Mouse (Mus musculus) kidney, embryonic 14.5 days (tissue): ENCODE data around the gene Stra6. TPM values are rescaled to one million over a fixed set of nuclear protein-coding genes. Genes with fewer than 3 reads are reported as not detected.

ENCODE experiments used
- ATAC-seq: fragments of 200-750 bp; cut with Nextera tagmentation; 2 replicates; pipeline ENCODE4 v1.8.0; 2017; ENCODE audit warnings: moderate number of reproducible peaks, mild to moderate bottlenecking, moderate TSS enrichment, moderate library complexity; ENCODE audit not compliant: low FRiP score, low TSS enrichment
- H3K27ac ChIP-seq: fragments of 300-500 bp; sonication (generic); 2 replicates; pipeline ENCODE4 v1.5.1; 2014; ENCODE audit warnings: low read depth, mild to moderate bottlenecking, low read length, moderate library complexity, mixed read lengths
- H3K27me3 ChIP-seq: fragments of 300-500 bp; sonication (generic); 2 replicates; pipeline ENCODE4 v1.6.1; 2014; ENCODE audit warnings: mild to moderate bottlenecking, low read length; ENCODE audit not compliant: control insufficient read depth, insufficient read depth
- H3K36me3 ChIP-seq: fragments of 300-500 bp; sonication (generic); 2 replicates; pipeline ENCODE4 v1.6.1; 2014; ENCODE audit warnings: low read length, mixed read lengths; ENCODE audit not compliant: control insufficient read depth, insufficient read depth
- H3K4me1 ChIP-seq: fragments of 300-500 bp; sonication (generic); 2 replicates; pipeline ENCODE4 v1.6.1; 2014; ENCODE audit warnings: low read length, mixed read lengths; ENCODE audit not compliant: control insufficient read depth, insufficient read depth
- H3K4me2 ChIP-seq: fragments of 300-500 bp; sonication (generic); replicated peaks from 2 replicates; pipeline ENCODE4 v1.6.1; 2014; ENCODE audit warnings: low read depth, mild to moderate bottlenecking, low read length
- H3K4me3 ChIP-seq: fragments of 300-500 bp; sonication (generic); 2 replicates; pipeline ENCODE4 v1.5.1; 2014; ENCODE audit warnings: mild to moderate bottlenecking, low read length
- H3K9ac ChIP-seq: fragments of 300-500 bp; sonication (generic); 2 replicates; pipeline ENCODE4 v1.6.1; 2014; ENCODE audit warnings: low read depth, mild to moderate bottlenecking, low read length, moderate library complexity
- H3K9me3 ChIP-seq: fragments of 300-500 bp; sonication (generic); 2 replicates; pipeline ENCODE4 v1.6.1; 2016; ENCODE audit warnings: low read length; ENCODE audit not compliant: control insufficient read depth
- WGBS: fragments of 180-500 bp; shearing (Covaris S2); extraction: QIAGEN DNeasy Blood & Tissue Kit; methylation state at CpG from one replicate; pipeline ENCODE4 v1.1.7; 2014; 5-methylcytosine and 5-hydroxymethylcytosine counted together
- polyA plus RNA-seq: library from polyadenylated mRNA; unstranded; fragments of >200 nt; fragmentation: Nextera tagmentation; extraction: Ambion mirVana; gene quantifications from 2 replicates; pipeline ENCODE4 v1.2.1, GENCODE M21; 2014

Stra6 gene
- polyA plus RNA-seq, 1 experiment from 2014 or later = 39.2 TPM

DNA sequence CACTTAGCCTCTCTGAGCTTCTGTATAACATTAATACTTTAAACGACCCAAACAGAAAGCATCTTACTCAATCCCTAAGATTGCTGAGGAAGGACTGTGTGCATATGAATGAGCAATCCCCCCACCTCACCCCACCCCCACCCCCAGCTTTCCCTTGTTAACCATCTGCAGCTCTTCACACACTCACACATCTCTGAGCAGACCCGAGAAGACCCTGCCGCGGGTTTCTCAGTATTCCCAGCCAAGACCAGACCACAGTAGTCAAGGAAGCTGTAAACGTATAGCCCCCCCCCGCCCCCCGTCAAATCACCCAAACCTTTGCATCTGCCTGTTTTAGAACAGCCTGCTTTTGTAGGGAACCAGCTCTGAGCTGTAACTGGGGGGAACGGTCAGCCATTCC lies 21.0 kb downstream of the Stra6 start:
- no peak overlapping the region for H3K27ac ChIP-seq
- H3K4me1 ChIP-seq = peaks cover 24% of the 10 kb centered on the region
- H3K9ac ChIP-seq = no peak overlapping the region
- no peaks in the 10 kb centered on the region for H3K27me3 ChIP-seq
- H3K36me3 ChIP-seq = no peaks in the 10 kb centered on the region
- H3K9me3 ChIP-seq = no peaks in the 10 kb centered on the region
- no peak overlapping the region for H3K4me3 ChIP-seq
- 21% methylated on average over 8 of the region's 8 CpGs for WGBS
- ATAC-seq = no peak
- H3K4me2 ChIP-seq = no peak overlapping the region

GRCm38 (mm10) chr9:58085074-58085473 lies 21.5 kb downstream of the Stra6 start:
- H3K4me2 ChIP-seq = no peak overlapping the region
- no peaks in the 10 kb centered on the region for H3K27me3 ChIP-seq
- H3K36me3 ChIP-seq = no peaks in the 10 kb centered on the region
- H3K27ac ChIP-seq = no peak overlapping the region
- H3K4me1 ChIP-seq = peaks cover 24% of the 10 kb centered on the region
- H3K4me3 ChIP-seq = no peak overlapping the region
- 15% methylated on average over 2 of the region's 2 CpGs for WGBS
- H3K9ac ChIP-seq = no peak overlapping the region
- no peak for ATAC-seq
- H3K9me3 ChIP-seq = no peaks in the 10 kb centered on the region

DNA sequence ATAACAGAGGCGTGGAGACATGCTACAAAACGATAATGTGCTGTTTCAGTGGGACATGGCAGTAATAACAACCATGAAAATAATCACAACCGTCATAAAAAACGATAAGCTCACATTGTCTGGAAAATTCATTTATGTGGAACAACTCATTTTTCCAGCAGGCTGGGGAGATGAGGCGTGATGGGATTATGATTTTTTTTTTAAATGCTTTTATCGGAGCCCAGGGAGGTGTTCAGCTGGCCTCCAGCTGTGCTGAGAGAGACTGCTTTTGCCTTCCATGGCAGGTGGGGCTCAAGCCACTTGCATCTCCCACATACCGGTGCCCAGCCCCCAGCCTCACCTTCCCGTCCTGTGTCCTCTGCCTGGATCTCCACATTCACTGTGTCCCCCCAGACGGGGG lies 22.6 kb downstream of the Stra6 start:
- peaks cover 24% of the 10 kb centered on the region for H3K4me1 ChIP-seq
- no peak overlapping the region for H3K9ac ChIP-seq
- H3K27ac ChIP-seq = no peak overlapping the region
- no peaks in the 10 kb centered on the region for H3K9me3 ChIP-seq
- H3K36me3 ChIP-seq = no peaks in the 10 kb centered on the region
- no peak overlapping the region for H3K4me3 ChIP-seq
- no peak for ATAC-seq
- no peaks in the 10 kb centered on the region for H3K27me3 ChIP-seq
- 45% methylated on average over 9 of the region's 9 CpGs for WGBS
- no peak overlapping the region for H3K4me2 ChIP-seq

DNA sequence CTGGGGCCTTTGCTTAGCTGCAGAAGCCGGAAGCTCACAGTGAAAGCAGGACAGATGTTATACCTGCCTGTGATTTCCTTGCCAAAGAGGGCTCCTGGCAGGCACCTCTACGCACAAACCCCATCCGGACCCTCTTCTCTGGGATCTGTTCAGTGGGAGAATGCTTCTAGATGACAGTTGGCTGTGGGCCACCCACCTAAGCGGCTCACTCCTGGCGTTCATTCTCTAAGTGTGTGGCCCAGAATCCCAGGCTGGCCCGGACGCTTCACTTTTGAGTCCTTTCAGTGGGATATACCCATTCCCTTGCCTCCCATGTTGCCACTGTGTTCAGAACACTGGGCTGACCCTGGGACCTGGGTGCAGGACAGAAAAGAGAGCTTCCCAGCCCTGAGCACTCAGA lies 23.3 kb downstream of the Stra6 start:
- Histone ChIP-seq H3K4me2 (no peak overlapping the region), H3K27ac (no peak overlapping the region), H3K27me3 (no peaks in the 10 kb centered on the region), H3K4me1 (peaks cover 24% of the 10 kb centered on the region), H3K9ac (no peak overlapping the region), H3K9me3 (no peaks in the 10 kb centered on the region), H3K36me3 (no peaks in the 10 kb centered on the region), H3K4me3 (no peak overlapping the region)
- WGBS = 73% methylated on average over 7 of the region's 7 CpGs
- no peak for ATAC-seq

DNA sequence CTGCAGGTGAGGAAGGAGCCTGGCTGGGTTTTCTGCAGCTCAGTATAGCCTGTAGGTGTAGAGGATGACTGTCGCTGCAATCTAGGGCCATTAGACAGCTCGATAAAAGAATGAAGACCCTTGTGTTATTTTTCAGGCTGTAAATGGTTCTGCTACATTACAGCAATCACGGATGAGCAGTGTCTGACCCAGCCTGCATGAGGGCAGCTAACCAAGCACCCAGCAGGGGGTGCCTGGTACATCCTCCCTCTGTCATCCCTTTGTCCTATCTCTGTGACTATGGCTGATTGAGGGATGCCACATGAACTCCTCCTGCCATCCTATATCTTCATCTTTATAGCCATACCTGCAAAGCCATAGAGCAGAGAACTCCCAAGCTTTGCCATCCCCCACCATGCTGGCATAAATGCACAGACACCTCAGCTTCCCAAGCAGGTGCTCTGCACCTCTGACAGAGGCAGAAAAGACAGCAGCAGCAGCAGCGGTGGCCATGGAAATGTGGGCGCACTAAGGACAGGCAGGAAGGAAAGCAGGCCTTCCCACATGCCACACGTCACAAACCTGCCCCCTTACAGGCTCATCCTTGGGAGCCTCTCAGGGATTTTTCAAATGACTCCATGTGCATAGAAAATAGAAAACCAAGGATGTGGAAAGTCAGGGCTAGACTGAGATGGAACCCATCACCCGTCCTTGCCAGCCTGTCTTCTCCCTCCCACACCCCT lies 23.9 kb downstream of the Stra6 start:
- Histone ChIP-seq H3K9ac (no peak overlapping the region), H3K36me3 (no peaks in the 10 kb centered on the region), H3K4me3 (no peak overlapping the region), H3K9me3 (no peaks in the 10 kb centered on the region), H3K27me3 (no peaks in the 10 kb centered on the region), H3K27ac (no peak overlapping the region), H3K4me1 (peaks cover 24% of the 10 kb centered on the region), H3K4me2 (no peak overlapping the region)
- no peak for ATAC-seq
- 52% methylated on average over 7 of the region's 7 CpGs for WGBS

- Histone ChIP-seq H3K27me3 (no peaks in the 10 kb centered on the region), H3K27ac (no peak overlapping the region), H3K9ac (no peak overlapping the region), H3K4me2 (no peak overlapping the region), H3K4me1 (peaks cover 13% of the 10 kb centered on the region; the same call in 1 of the 2 replicates), H3K9me3 (no peaks in the 10 kb centered on the region), H3K36me3 (no peaks in the 10 kb centered on the region), H3K4me3 (no peak overlapping the region)
- 61% methylated on average over 4 of the region's 4 CpGs for WGBS
- no peak for ATAC-seq
These were observed 28.2 kb downstream of the Stra6 start for GRCm38 (mm10) chr9:58091623-58092425.

DNA sequence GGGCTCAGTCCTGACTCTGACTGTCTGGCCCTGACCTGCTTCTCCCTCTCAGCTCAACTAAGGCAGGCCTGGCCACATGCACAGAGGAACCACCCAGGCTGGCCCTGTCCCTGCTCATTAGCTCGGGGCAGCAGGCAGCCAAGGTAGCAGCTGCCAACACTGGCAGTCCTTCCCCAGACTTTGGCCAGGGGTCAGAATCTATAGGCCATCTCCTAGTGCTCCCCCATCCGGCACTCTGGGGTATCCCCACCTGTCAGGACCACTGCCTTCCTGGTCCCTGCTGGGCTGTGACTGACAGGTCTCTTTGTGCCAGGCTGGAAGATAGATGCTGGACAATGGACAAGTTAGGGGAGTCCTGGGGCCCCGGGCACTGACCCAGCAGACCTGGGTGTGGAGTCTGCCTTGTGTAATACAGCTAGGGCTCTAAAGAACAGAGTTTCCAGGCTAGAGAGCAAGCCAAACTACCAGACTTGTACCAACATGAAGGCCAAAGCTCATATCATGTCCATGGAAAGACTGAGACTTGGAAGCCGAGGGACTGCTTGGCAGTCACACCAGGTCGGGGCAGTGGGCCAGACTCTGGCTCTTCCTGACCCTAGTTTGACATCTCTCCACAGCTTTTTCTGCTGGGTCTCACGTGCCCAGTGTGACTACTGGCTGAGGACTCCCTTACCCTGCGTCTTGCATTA lies 29.1 kb downstream of the Stra6 start:
- 76% methylated on average over 7 of the region's 7 CpGs for WGBS
- Histone ChIP-seq H3K27me3 (no peaks in the 10 kb centered on the region), H3K36me3 (no peaks in the 10 kb centered on the region), H3K9ac (no peak overlapping the region), H3K4me1 (peaks cover 5% of the 10 kb centered on the region; the same call in 1 of the 2 replicates), H3K27ac (no peak overlapping the region), H3K4me3 (no peak overlapping the region), H3K9me3 (no peaks in the 10 kb centered on the region), H3K4me2 (no peak overlapping the region)
- ATAC-seq = no peak

- Histone ChIP-seq H3K4me2 (no peak overlapping the region), H3K27ac (no peak overlapping the region), H3K4me1 (no peaks in the 10 kb centered on the region), H3K36me3 (no peaks in the 10 kb centered on the region), H3K9me3 (no peaks in the 10 kb centered on the region), H3K27me3 (no peaks in the 10 kb centered on the region), H3K4me3 (no peak overlapping the region), H3K9ac (no peak overlapping the region)
- WGBS = 77% methylated on average over 3 of the region's 3 CpGs
- no peak for ATAC-seq
These were observed 30.2 kb downstream of the Stra6 start for GRCm38 (mm10) chr9:58093776-58094175.

DNA sequence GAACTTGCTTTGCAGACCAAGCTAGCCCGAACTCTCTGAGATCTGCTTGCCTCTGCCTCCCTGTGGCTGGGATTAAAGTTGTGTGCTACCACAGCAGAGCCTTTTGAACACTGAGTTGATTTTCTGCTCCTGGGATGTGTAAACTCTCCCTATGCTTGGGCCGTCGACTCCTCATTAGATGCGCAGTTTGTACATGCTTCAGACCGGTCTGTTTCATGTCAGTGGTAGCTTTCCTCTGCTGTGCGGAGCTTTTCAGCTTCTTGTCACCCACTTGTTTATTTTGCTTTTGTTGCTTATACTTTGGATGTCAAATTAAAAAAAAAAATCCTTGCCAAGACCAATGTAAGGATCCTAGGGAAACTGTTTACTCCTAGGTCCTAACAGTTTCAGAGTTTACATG lies 32.4 kb downstream of the Stra6 start:
- Histone ChIP-seq H3K4me2 (no peak overlapping the region), H3K9me3 (no peaks in the 10 kb centered on the region), H3K27me3 (no peaks in the 10 kb centered on the region), H3K4me1 (0 out of 2 replicates have a peak, but pooled peaks cover 5% of the 10 kb centered on the region), H3K9ac (no peak overlapping the region), H3K27ac (no peak overlapping the region), H3K36me3 (no peaks in the 10 kb centered on the region), H3K4me3 (no peak overlapping the region)
- WGBS = 83% methylated on average over 6 of the region's 6 CpGs
- ATAC-seq = no peak
